10 mouse cellular contexts compared by ENCODE assay signal in the genomic region with DNA sequence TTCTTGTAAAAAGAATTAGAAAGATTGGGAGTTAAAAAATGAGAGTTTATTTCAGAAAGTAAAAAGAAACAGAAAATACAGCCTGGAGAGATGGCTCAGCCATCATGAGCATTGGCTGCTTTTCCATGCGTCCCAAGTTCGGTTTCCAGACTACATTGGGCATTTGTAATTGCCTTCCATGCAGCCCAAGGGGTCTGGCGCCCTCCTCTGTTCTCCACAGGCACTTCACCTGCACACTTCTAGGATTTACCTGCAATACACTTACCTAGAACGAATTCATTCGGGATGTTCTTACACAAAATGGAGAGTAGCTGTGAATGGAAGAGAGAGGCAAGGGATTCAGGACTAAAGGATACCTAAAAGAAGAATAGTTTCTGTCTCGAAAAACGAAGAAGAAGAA. TPM values are rescaled to one million over a fixed set of nuclear protein-coding genes. Genes with fewer than 3 reads are reported as not detected.
DNase-seq lines count a peak whose midpoint lies in the region; ATAC-seq and TF ChIP-seq lines count a peak whose summit lies in the region.
"Had no signal": no experiment of that assay in that cellular context is flagged by ENCODE, and none has a peak within 500 bp of the region (broad histone marks: within the 10 kb centered on the region; RNA-seq: fewer than 3 reads in every experiment).

No protein-coding gene starts in this region.

- peak; percentile 54 for TF ChIP-seq CTCF in hindbrain, postnatal 0 days (IDR thresholded peaks at IDR 0.05; ENCODE audit: low read depth)
- 0 out of 2 replicates have a peak, but pooled peaks have one; percentile 7 for TF ChIP-seq CTCF in G1E (IDR thresholded peaks at IDR 0.05; ENCODE audit: low read depth, low read length)
- peak; percentile 96 for TF ChIP-seq CTCF in gastrocnemius, adult 2 months (IDR thresholded peaks at IDR 0.05)
- peak; percentile 86 for TF ChIP-seq CTCF in lung, adult 2 months (IDR thresholded peaks at IDR 0.05; ENCODE audit: insufficient read depth, low read length)

- DNase-seq in hindbrain, postnatal 0 days (ENCODE audit: low spot score): no peak
- no peak for DNase-seq in hindbrain, embryonic 14.5 days (ENCODE audit: low spot score)
- DNase-seq in G1E (ENCODE audit: low spot score): no peak
- peak; percentile 73 for DNase-seq in gastrocnemius, adult 2 months
- peak; percentile 18 for DNase-seq in lung, adult 2 months
- DNase-seq in thymus, postnatal 36 days: no peak
- no peak for DNase-seq in layer of hippocampus, postnatal 36 days

- intact Hi-C loops in gastrocnemius, adult 2 months (cut with DNase I): loop anchor here (1.0 to 5.0 kb wide), 3 partner anchors 20 to 109 kb away; a partner anchor contains a TSS

- H3K4me1 ChIP-seq in hindbrain, postnatal 0 days (ENCODE audit: insufficient read depth, low read length): no peaks in the 10 kb centered on the region
- no peaks in the 10 kb centered on the region for H3K4me1 ChIP-seq in hindbrain, embryonic 14.5 days (replicated peaks; ENCODE audit: control insufficient read depth, insufficient read depth, low read length)
- no peaks in the 10 kb centered on the region for H3K4me1 ChIP-seq in G1E (ENCODE audit: insufficient read depth, low read depth, low read length)
- no peaks in the 10 kb centered on the region for H3K4me1 ChIP-seq in lung, adult 2 months (ENCODE audit: control insufficient read depth, insufficient read depth, low read length)
- H3K4me1 ChIP-seq in forebrain, embryonic 13.5 days: no peaks in the 10 kb centered on the region
- H3K4me1 ChIP-seq: hindbrain, embryonic 15.5 days had no signal

- H3K9ac ChIP-seq in hindbrain, postnatal 0 days (replicated peaks; ENCODE audit: low read length): no peak overlapping the region
- H3K9ac ChIP-seq in hindbrain, embryonic 14.5 days: no peak overlapping the region
- H3K9ac ChIP-seq in forebrain, embryonic 13.5 days: no peak overlapping the region
- H3K9ac ChIP-seq: hindbrain, embryonic 15.5 days had no signal

- H3K27me3 ChIP-seq in hindbrain, postnatal 0 days (ENCODE audit: insufficient read depth, low read length): no peaks in the 10 kb centered on the region
- H3K27me3 ChIP-seq in hindbrain, embryonic 14.5 days (ENCODE audit: control insufficient read depth, insufficient read depth, low read length): no peaks in the 10 kb centered on the region
- H3K27me3 ChIP-seq in G1E (ENCODE audit: insufficient read depth, low read length): no peaks in the 10 kb centered on the region
- H3K27me3 ChIP-seq in forebrain, embryonic 13.5 days: no peaks in the 10 kb centered on the region
- H3K27me3 ChIP-seq: hindbrain, embryonic 15.5 days; megakaryocyte, embryonic 14.5 days had no signal

- no peaks in the 10 kb centered on the region for H3K9me3 ChIP-seq in hindbrain, postnatal 0 days (ENCODE audit: low read length)
- H3K9me3 ChIP-seq in hindbrain, embryonic 14.5 days (ENCODE audit: control insufficient read depth, low read length): no peaks in the 10 kb centered on the region
- H3K9me3 ChIP-seq in G1E (replicated peaks): no peaks in the 10 kb centered on the region
- H3K9me3 ChIP-seq in forebrain, embryonic 13.5 days (replicated peaks): no peaks in the 10 kb centered on the region
- H3K9me3 ChIP-seq: megakaryocyte, embryonic 14.5 days had no signal

- WGBS in hindbrain, postnatal 0 days: 47% methylated on average over 5 of the region's 7 CpGs
- 44% methylated on average over 5 of the region's 7 CpGs for WGBS in hindbrain, embryonic 14.5 days
- WGBS in lung, adult 2 months: 32% methylated on average over 5 of the region's 7 CpGs
- 51% methylated on average over 5 of the region's 7 CpGs for WGBS in forebrain, embryonic 13.5 days

- ATAC-seq in hindbrain, postnatal 0 days: no peak
- no peak for ATAC-seq in hindbrain, embryonic 14.5 days (ENCODE audit: low FRiP score)
- no peak for ATAC-seq in G1E (ENCODE audit: extremely low read depth, insufficient number of reproducible peaks, low FRiP score, poor library complexity, severe bottlenecking)
- no peak for ATAC-seq in forebrain, embryonic 13.5 days

- no peak overlapping the region for H3K4me3 ChIP-seq in hindbrain, postnatal 0 days (ENCODE audit: low read length)
- H3K4me3 ChIP-seq in hindbrain, embryonic 14.5 days (replicated peaks; ENCODE audit: low read length): no peak overlapping the region
- no peak overlapping the region for H3K4me3 ChIP-seq in G1E (ENCODE audit: low read depth, low read length)
- no peak overlapping the region for H3K4me3 ChIP-seq in gastrocnemius, adult 2 months
- no peak overlapping the region for H3K4me3 ChIP-seq in lung, adult 2 months (replicated peaks; ENCODE audit: extremely low read depth, low read depth, low read length)
- no peak overlapping the region for H3K4me3 ChIP-seq in forebrain, embryonic 13.5 days
- H3K4me3 ChIP-seq: hindbrain, embryonic 15.5 days; megakaryocyte, embryonic 14.5 days had no signal

- H3K36me3 ChIP-seq in hindbrain, postnatal 0 days (ENCODE audit: insufficient read depth, low read length): no peaks in the 10 kb centered on the region
- H3K36me3 ChIP-seq in hindbrain, embryonic 14.5 days (replicated peaks; ENCODE audit: control insufficient read depth, insufficient read depth): no peaks in the 10 kb centered on the region
- no peaks in the 10 kb centered on the region for H3K36me3 ChIP-seq in G1E (replicated peaks)
- H3K36me3 ChIP-seq in forebrain, embryonic 13.5 days (ENCODE audit: poor library complexity, severe bottlenecking): no peaks in the 10 kb centered on the region
- H3K36me3 ChIP-seq: hindbrain, embryonic 15.5 days had no signal

- TF ChIP-seq POLR2A in lung, adult 2 months (IDR thresholded peaks at IDR 0.05; ENCODE audit: borderline replicate concordance, extremely low read depth, low read depth, low read length): no peak

- no peak overlapping the region for H3K4me2 ChIP-seq in hindbrain, postnatal 0 days (ENCODE audit: low read depth, low read length)
- H3K4me2 ChIP-seq in hindbrain, embryonic 14.5 days (replicated peaks): no peak overlapping the region
- H3K4me2 ChIP-seq in forebrain, embryonic 13.5 days: no peak overlapping the region
- H3K4me2 ChIP-seq: hindbrain, embryonic 15.5 days had no signal

- H3K27ac ChIP-seq in hindbrain, postnatal 0 days: no peak overlapping the region
- H3K27ac ChIP-seq in hindbrain, embryonic 14.5 days: no peak overlapping the region
- H3K27ac ChIP-seq in gastrocnemius, adult 2 months: no peak overlapping the region
- H3K27ac ChIP-seq in forebrain, embryonic 13.5 days: no peak overlapping the region
- H3K27ac ChIP-seq: hindbrain, embryonic 15.5 days had no signal

RNA-seq across cellular contexts. Expression of a gene that starts 17.9 kb away (rescaled TPM):
- not detected in 2 replicates for total RNA-seq in hindbrain, postnatal 0 days (2014; rRNA removed)
- polyA plus RNA-seq in hindbrain, postnatal 0 days (2015; fragmentation: Nextera tagmentation; extraction: Ambion mirVana): 0.26 and 0.30 TPM in 2 replicates
- polyA plus RNA-seq in hindbrain, embryonic 14.5 days (2014; fragmentation: Nextera tagmentation; extraction: Ambion mirVana): 0.12 TPM in 1 of 2 replicates, not detected in the other
- total RNA-seq in G1E (2014; fragmentation: Nextera tagmentation): not detected in 2 replicates
- total RNA-seq in G1E (2017): 1.4 and 1.5 TPM in 2 replicates
- 0.19 and 0.24 TPM in 2 replicates for polyA plus RNA-seq in G1E (2012)
- not detected for total RNA-seq in gastrocnemius, adult 2 months (2021)
- 14.7 and 19.2 TPM in 2 replicates for polyA plus RNA-seq in lung, adult 2 months (2012; rRNA removed)
- polyA plus RNA-seq in forebrain, embryonic 13.5 days (2015; fragmentation: Nextera tagmentation; extraction: Ambion mirVana): not detected in 2 replicates
- under 1 TPM; 0.57 to 0.68 TPM for total RNA-seq in layer of hippocampus, postnatal 36 days (2021)

RNA-seq across cellular contexts. Expression of a gene that starts 20.1 kb away (rescaled TPM):
- total RNA-seq in hindbrain, postnatal 0 days (2014; rRNA removed): 14.3 and 21.2 TPM in 2 replicates
- 11.8 and 13.4 TPM in 2 replicates for polyA plus RNA-seq in hindbrain, postnatal 0 days (2015; fragmentation: Nextera tagmentation; extraction: Ambion mirVana)
- 21.6 and 27.6 TPM in 2 replicates for polyA plus RNA-seq in hindbrain, embryonic 14.5 days (2014; fragmentation: Nextera tagmentation; extraction: Ambion mirVana)
- total RNA-seq in G1E (2014; fragmentation: Nextera tagmentation) (16.0 and 21.3 TPM in 2 replicates), G1E (2017) (21.4 and 23.8 TPM in 2 replicates)
- polyA plus RNA-seq in G1E (2012): 1.7 and 3.9 TPM in 2 replicates
- 1 to 10 TPM; 6.6 to 8.3 TPM for total RNA-seq in gastrocnemius, adult 2 months (2021)
- polyA plus RNA-seq in lung, adult 2 months (2012; rRNA removed): 4.9 and 6.9 TPM in 2 replicates
- polyA plus RNA-seq in forebrain, embryonic 13.5 days (2015; fragmentation: Nextera tagmentation; extraction: Ambion mirVana): 13.7 and 15.6 TPM in 2 replicates
- 10 to 100 TPM; 25.3 to 26.2 TPM for total RNA-seq in layer of hippocampus, postnatal 36 days (2021)

Comparison
In these comparisons a context has a peak if more than half of its experiments do, and no peak if none do; other contexts are left out.
1. DNase-seq: peak in gastrocnemius, adult 2 months (single experiment) and lung, adult 2 months (single experiment); none in hindbrain, postnatal 0 days (single experiment), hindbrain, embryonic 14.5 days (single experiment), G1E (single experiment), thymus, postnatal 36 days (0 of 2) and layer of hippocampus, postnatal 36 days (0 of 2).
2. CTCF ChIP-seq: peak in every context shown above with its lines; median percentile 96 in gastrocnemius, adult 2 months; 86 in lung, adult 2 months; 54 in hindbrain, postnatal 0 days; 7 in G1E.
3. RNA of a gene that starts 17.9 kb away (polyA plus RNA-seq): 14.7 to 19.2 TPM in lung, adult 2 months; 0.26 to 0.30 TPM in hindbrain, postnatal 0 days, 0.19 to 0.24 TPM in G1E, 0.12 TPM in hindbrain, embryonic 14.5 days and not detected in forebrain, embryonic 13.5 days; every median in the first group is over 10 times any median in the second.